Mouse (Mus musculus): Measurements from ENCODE around the gene Ddx23. TPM values are rescaled to one million over a fixed set of nuclear protein-coding genes. Genes with fewer than 3 reads are reported as not detected.

Ddx23 gene
- total RNA-seq, 2 experiments from 2014 or later = 75.5 to 84.3 TPM

DNA sequence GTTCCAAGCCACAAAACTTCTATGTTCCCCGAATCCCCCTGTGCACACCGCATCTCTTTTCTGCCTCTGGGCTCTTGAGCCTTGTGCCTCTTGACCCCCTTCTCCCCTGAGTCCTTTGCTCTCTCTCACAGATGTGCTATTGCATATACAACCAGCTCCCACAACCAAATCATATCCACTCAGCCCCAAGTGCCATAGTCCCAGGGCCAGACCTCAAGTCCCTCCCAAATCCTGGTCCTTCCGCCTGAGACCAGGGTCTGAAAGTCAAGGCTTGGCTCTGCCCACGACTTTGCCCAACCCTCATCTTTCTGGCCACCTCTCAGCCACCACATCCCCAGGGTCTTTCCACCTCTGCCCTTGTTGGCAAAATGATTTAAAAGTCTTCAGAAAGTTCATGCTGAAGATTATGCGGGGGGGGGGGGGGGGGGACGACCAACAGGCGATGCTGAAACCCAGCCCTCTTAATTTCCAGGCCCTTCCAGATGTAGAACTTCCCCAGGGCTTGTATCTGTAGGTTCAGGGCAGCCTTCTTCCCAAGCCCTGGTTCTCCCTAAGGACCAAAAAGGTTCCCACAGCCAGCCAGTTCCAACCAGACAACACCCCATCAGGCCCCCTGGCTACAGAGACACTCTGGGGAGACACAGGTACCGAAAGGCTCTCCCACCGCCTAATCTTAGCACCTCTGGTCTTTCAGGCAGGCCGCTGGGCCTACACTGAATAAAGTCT is 54.5 kb downstream of the Ddx23 start:
- DNase-seq = no peak

DNA sequence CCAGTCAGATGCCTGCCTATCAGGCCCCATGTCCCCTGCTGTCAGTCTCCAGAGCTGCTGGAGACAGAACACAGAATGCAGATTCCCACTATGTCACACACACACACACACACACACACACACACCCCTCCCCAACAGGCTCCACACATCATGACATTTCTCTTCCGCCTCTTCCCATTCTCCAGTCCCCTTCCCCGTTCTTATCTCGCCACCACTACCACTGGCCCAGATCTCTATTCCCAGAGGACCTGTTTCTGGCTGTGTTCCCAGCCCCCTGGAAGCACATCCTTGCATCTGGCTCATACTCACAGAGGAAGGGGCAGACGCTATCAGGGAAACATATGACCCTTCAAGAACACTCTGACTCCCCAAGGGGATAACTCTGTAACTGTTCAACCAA is 55.1 kb downstream of the Ddx23 start:
- peak; percentile 62 to 74 for DNase-seq

DNA sequence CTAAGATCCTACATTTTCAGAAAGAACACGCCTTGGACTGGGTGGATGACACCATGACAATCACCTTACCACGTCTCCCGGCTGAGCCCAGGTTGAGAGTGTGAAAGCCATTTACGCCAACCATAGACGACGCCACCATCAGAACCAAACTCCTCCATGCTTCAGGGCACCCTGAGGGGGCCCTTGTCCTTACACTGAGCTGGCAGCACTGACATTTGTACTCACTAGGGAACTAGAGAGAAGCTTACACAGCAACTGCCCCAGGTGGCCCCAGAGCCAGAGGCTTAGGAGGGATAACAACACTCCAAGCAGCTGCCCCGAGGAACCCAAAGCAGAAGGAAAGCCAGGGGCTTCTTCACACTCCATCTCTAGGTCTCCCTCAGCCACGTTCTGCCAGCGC is 56.0 kb downstream of the Ddx23 start:
- no peak for DNase-seq

DNA sequence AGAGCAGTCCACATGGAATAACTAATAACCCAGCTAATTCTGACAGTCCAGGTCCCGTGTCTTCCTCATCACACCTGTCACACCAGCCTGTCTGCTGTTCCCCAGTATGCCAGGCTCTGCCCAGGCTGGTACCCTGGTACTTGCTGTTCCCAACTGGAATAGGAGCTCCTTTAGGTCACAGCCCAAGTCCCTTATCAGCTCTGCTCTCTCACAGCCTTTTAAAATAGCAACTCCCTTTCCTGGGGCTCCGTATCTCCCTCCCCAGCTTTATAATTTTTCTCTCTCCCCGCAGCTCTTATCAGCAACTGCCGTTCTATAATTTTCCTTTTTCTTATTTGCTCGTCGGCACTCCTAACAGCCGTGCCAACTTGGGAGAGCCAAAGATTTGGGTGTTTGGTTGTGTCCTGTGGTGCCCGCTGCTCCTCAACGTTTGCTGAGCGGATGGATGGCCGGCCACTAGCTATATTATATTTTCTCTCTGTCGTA is 56.6 kb downstream of the Ddx23 start:
- DNase-seq = no peak

DNA sequence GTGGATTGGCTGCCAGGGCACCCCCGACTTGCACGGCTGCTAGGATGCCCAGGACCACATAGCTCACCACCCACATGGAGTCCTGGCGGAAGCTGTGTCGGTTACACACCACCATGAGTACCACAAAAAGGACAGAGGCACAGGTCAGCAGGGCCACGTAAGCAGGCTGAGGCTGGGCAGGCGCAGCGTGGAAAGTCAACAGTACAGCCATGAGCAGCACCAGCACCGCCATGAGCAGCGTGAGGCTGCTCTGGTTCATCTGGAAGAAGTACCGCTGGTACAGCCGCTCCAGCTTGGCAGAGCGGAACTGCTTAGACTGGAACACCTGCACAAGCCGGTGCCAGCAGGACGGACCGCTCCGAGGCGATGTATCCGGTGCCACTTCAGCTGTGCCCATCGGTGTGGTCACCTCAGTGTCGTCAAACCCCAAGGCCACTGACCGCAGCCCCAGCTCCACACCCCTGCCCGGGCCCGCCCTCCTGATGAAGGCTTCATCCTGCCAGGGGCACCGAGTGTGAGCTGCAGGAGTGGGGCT is 58.6 kb downstream of the Ddx23 start:
- DNase-seq = no peak

DNA sequence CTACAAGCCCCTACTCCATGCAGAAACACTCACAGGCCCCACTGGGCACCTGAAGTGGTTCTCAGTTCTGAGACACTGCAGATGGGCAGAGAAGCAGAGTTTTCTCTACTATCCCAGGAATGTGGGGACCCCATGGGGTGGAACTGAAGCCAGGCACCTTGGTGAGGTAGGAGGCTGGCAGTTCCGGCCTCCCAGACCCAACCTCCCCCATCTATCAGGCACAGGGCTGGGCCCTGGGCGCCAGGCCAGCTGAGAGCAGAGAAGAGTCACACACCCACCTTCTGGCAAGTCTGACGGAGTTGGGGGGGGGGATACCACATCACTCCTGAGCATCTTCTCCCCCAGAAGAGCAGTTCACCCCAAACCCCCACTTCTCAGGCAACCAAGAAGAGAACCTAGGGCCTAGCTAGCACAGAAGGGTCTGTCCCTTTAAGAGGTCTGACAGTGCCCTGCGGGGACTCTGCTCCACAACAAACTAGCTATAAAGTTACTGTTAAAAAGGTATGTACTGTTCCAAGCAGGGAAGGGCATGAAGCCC is 59.7 kb downstream of the Ddx23 start:
- DNase-seq = no peak

DNA sequence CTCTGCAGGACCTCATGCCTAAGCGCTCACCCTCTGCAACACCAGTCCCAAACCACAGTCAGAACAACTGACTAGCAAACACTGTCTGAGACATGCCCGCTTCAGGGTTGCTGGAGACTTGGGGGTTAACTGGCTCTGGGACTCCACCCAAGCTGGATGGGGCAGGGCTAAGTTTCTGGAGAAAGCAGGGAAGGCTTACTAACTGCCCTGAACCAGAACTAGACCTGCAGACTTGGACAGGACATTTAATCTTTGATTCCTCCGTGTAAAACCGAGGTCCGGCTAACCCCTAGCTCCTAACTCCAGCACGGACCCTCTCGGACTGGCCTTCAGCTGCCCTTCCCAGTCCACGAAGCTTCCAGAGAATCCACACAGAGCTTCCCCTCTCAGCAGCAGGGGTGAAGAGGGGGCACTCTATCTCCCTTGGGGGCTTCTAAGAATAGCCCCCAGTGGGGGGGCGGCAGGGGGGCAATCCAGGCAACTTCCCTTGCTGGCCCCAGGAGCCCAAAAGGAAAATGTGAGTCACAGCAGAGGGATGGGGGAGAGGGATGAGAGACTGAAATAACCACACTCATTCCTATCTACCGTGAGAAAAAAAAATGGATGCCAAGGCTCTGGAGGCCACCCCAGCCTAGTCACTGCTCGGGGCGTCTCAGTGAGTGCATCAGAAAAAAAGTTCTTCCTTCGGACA is 60.4 kb downstream of the Ddx23 start:
- peak; percentile 19 to 38 for DNase-seq

DNA sequence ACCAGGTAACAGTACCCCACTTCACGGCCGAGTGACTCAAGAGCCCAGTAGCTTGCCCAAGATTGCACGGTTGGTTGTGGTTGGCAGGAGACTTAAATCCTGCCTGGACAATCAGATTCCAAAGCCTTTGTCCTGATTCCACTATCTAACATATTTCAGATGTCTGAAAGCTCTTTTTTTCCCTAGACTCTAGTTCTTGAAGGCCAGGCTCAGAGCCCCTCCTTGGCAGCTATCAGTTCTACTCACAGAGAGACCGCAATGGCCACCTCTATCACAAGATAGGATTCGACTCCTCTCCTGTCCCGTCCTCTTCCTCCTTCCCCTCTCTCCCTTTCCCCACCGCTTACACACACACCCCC is 60.9 kb downstream of the Ddx23 start:
- DNase-seq = no peak

DNA sequence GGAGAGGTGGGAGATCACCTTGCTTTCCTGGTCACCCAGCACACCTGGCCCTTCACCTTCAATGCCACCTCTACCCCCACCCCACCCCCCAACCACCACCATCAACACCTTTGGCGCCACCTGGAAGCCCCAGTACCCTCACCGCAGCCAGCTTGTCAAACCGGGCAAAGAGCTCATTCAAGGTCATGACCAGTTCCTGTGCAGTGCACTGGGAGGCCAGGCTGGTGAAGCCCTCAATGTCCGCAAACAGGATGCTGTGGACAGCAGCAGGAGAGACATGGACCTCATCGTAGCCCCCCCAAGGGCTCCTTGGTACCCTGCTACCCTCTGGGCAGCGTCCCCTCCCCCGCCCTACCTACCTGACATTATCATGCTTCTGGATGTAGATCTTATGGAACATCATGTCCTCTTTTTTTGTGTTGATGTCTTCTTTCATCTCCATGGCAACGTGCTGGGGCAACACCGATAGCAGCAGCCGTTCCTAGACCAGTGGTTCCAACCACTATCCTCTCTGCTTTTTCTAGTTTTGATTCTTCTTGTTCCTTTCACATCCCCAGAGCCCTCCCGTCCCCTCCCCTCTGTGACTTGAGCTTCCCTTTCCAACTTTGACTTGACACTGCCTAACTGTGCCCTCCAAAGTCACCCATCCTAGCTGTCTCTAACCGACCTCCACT is 62.5 kb downstream of the Ddx23 start:
- no peak for DNase-seq

DNA sequence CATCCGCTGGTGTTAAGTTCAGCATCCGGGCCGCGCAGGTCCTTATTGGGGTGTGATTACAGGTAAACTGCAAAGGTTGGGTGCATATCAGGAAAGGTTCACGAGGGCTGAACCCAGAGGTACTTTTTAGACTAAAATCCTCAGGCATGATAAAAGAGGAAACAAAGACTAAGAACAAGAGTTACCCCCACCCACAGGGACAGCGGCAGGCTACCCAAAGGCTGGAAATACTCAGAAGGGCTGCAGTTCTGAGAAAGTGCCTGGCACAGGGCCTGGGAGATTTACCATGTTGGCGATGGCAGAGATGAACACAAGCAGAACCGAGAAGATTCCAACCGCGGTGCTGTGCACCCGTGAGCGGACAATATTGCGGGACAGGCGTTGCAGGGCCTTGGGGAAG is 66.1 kb downstream of the Ddx23 start:
- no peak for DNase-seq

Other genes with a start within 250 kb of the Ddx23 start
- not detected for gene Olfr282, start 231.7 kb downstream of the Ddx23 start, total RNA-seq (2021)
- gene Olfr281, start 210.3 kb downstream of the Ddx23 start, total RNA-seq (2021) = not detected
- not detected for gene OR5BS1P, start 193.0 kb downstream of the Ddx23 start, total RNA-seq (2021)
- not detected for gene Lalba, start 180.2 kb downstream of the Ddx23 start, total RNA-seq (2021)
- gene Olfr279, start 170.5 kb downstream of the Ddx23 start, total RNA-seq (2021) = not detected
- gene Kansl2, start 128.6 kb downstream of the Ddx23 start, total RNA-seq (2021) = 10 to 100 TPM; 88.0 to 91.3 TPM
- 10 to 100 TPM; 55.6 to 67.1 TPM for gene Ccnt1, start 92.0 kb downstream of the Ddx23 start, total RNA-seq (2021)
- 1 to 10 TPM in 1 of 2 experiments, under 1 TPM in 1; 0.83 to 1.1 TPM for gene 4930415O20Rik, start 91.9 kb downstream of the Ddx23 start, total RNA-seq (2021)
- gene Adcy6, start 52.8 kb downstream of the Ddx23 start, total RNA-seq (2021) = 10 to 100 TPM; 43.8 to 62.6 TPM
- 10 to 100 TPM; 10.2 to 13.3 TPM for gene Cacnb3, start 32.1 kb downstream of the Ddx23 start, total RNA-seq (2021)
- 1 to 10 TPM; 2.1 to 2.4 TPM for gene Rnd1, start 14.6 kb upstream of the Ddx23 start, total RNA-seq (2021)
- gene Ccdc65, start 45.3 kb upstream of the Ddx23 start, total RNA-seq (2021) = under 1 TPM; 0.23 to 0.26 TPM
- gene Fkbp11, start 65.3 kb upstream of the Ddx23 start, total RNA-seq (2021) = 1 to 10 TPM; 7.5 to 9.1 TPM
- 100 to 1,000 TPM; 132 to 140 TPM for gene Arf3, start 100.3 kb upstream of the Ddx23 start, total RNA-seq (2021)
- gene Wnt10b, start 115.3 kb upstream of the Ddx23 start, total RNA-seq (2021) = 1 to 10 TPM; 1.1 to 1.3 TPM
- gene Wnt1, start 127.0 kb upstream of the Ddx23 start, total RNA-seq (2021) = not detected
- under 1 TPM; 0.10 to 0.30 TPM for gene Ddn, start 146.6 kb upstream of the Ddx23 start, total RNA-seq (2021)
- 10 to 100 TPM; 68.3 to 87.0 TPM for gene Prkag1, start 168.6 kb upstream of the Ddx23 start, total RNA-seq (2021)
- 10 to 100 TPM; 52.1 to 79.5 TPM for gene Kmt2d, start 208.3 kb upstream of the Ddx23 start, total RNA-seq (2021)
- gene Rhebl1, start 231.6 kb upstream of the Ddx23 start, total RNA-seq (2021) = 1 to 10 TPM; 2.2 to 2.9 TPM
- 1 to 10 TPM; 2.2 to 3.0 TPM for gene Dhh, start 235.6 kb upstream of the Ddx23 start, total RNA-seq (2021)

Data from adrenal gland, postnatal 36 days (tissue).